8 mouse cellular contexts compared by ENCODE assay signal in genomic region chr5:51552483-51553091, GRCm38 (mm10). TPM values are rescaled to one million over a fixed set of nuclear protein-coding genes. Genes with fewer than 3 reads are reported as not detected.
DNase-seq lines count a peak whose midpoint lies in the region; ATAC-seq lines count a peak whose summit lies in the region.

No protein-coding gene starts in this region.

- H3K27me3 ChIP-seq in hindbrain, embryonic 12.5 days: no peaks in the 10 kb centered on the region

- peak; percentile 10 for DNase-seq in ZHBTc4 (ENCODE audit: low read depth, low spot score)
- peak; percentile 53 to 60 for DNase-seq in cerebellum, postnatal 10 days
- DNase-seq in frontal cortex, postnatal 36 days (ENCODE audit: low spot score in 2 of 2): peak; percentile 47 to 49
- peak; percentile 27 for DNase-seq in layer of hippocampus, adult 9-11 months
- peak; percentile 66 for DNase-seq in lung, postnatal 14 days
- DNase-seq in ovary, postnatal 10 days (ENCODE audit: low spot score): peak; percentile 44
- peak; percentile 9 to 10 for DNase-seq in thymus, postnatal 36 days

- H3K36me3 ChIP-seq in hindbrain, embryonic 12.5 days: no peaks in the 10 kb centered on the region

- WGBS in hindbrain, embryonic 12.5 days: under 1% methylated on average over 24 of the region's 24 CpGs

- peak overlapping the region; percentile 61 for H3K4me2 ChIP-seq in hindbrain, embryonic 12.5 days (replicated peaks)

- peaks cover 8% of the 10 kb centered on the region for H3K4me1 ChIP-seq in hindbrain, embryonic 12.5 days

- H3K27ac ChIP-seq in hindbrain, embryonic 12.5 days: peak overlapping the region; percentile 48

- peak overlapping the region; percentile 36; the same call in 1 of the 2 replicates for H3K9ac ChIP-seq in hindbrain, embryonic 12.5 days

- ATAC-seq in hindbrain, embryonic 12.5 days (ENCODE audit: low FRiP score): peak; percentile 87

- H3K9me3 ChIP-seq in hindbrain, embryonic 12.5 days (replicated peaks): no peaks in the 10 kb centered on the region

- peak overlapping the region; percentile 44 for H3K4me3 ChIP-seq in hindbrain, embryonic 12.5 days

RNA-seq across cellular contexts. Expression of gene Ppargc1a, which starts 14.9 kb away (rescaled TPM):
- 4.5 and 5.8 TPM in 2 replicates for polyA plus RNA-seq in hindbrain, embryonic 12.5 days (2016; fragmentation: Nextera tagmentation; extraction: Ambion mirVana)

Comparison
In these comparisons a context has a peak if more than half of its experiments do, and no peak if none do; other contexts are left out.
1. Peak in every context shown above with its lines: DNase-seq, ATAC-seq, H3K4me3 ChIP-seq and H3K27ac ChIP-seq.
2. DNase-seq: peak in every context shown above with its lines; median percentile 66 in lung, postnatal 14 days; 56 in cerebellum, postnatal 10 days; 48 in frontal cortex, postnatal 36 days; 44 in ovary, postnatal 10 days; 27 in layer of hippocampus, adult 9-11 months; 10 in ZHBTc4; 10 in thymus, postnatal 36 days.